12 mouse cellular contexts compared by ENCODE assay signal in genomic region chr6:22348130-22348529, GRCm38 (mm10). TPM values are rescaled to one million over a fixed set of nuclear protein-coding genes. Genes with fewer than 3 reads are reported as not detected.
DNase-seq lines count a peak whose midpoint lies in the region; ATAC-seq and TF ChIP-seq lines count a peak whose summit lies in the region.
"Had no signal": no experiment of that assay in that cellular context is flagged by ENCODE, and none has a peak within 500 bp of the region (broad histone marks: within the 10 kb centered on the region; RNA-seq: fewer than 3 reads in every experiment).

No protein-coding gene starts in this region.

- no peak for TF ChIP-seq CTCF in left cerebral cortex, adult 2 months (IDR thresholded peaks at IDR 0.05)
- no peak for TF ChIP-seq CTCF in CH12.LX (conservative IDR thresholded peaks at IDR 0.05 in 1 of 2, IDR thresholded peaks at IDR 0.05 in 1 of 2; ENCODE audit: low read depth in 2 of 2, low read length in 2 of 2)

- H3K9ac ChIP-seq in embryonic facial prominence, embryonic 12.5 days = no peak overlapping the region
- H3K9ac ChIP-seq in CH12.LX (ENCODE audit: insufficient read depth, low read depth) = peak overlapping the region; percentile 79
- H3K9ac ChIP-seq in limb, embryonic 13.5 days = no peak overlapping the region
- H3K9ac ChIP-seq: liver, embryonic 13.5 days had no signal

- ATAC-seq in embryonic facial prominence, embryonic 12.5 days (ENCODE audit: insufficient number of reproducible peaks, insufficient read depth, low FRiP score, low TSS enrichment) = 0 out of 2 replicates have a peak, but pooled peaks have one; percentile 35
- peak; percentile 6; the same call in 1 of the 2 replicates for ATAC-seq in limb, embryonic 13.5 days (ENCODE audit: low FRiP score, low read depth)

- H3K4me1 ChIP-seq in embryonic facial prominence, embryonic 12.5 days = peaks cover 25% of the 10 kb centered on the region
- peaks cover 51% of the 10 kb centered on the region for H3K4me1 ChIP-seq in embryonic facial prominence, embryonic 10.5 days
- peaks cover 13 to 80% of the 10 kb centered on the region in 2 experiments for H3K4me1 ChIP-seq in CH12.LX (ENCODE audit: control insufficient read depth in 1 of 2, insufficient read depth in 2 of 2)
- H3K4me1 ChIP-seq in limb, embryonic 13.5 days = peaks cover 22% of the 10 kb centered on the region

- in situ Hi-C loops in CH12.LX (cut with MboI; ENCODE audit: low pct_ligation_motif_present, low pct_unique_long_range_greater_than_20kb, low sequenced_read_pairs) = no loop called here

- no peak for TF ChIP-seq EP300 in CH12.LX (IDR thresholded peaks at IDR 0.05; ENCODE audit: low read length)

- H3K27ac ChIP-seq in embryonic facial prominence, embryonic 12.5 days = no peak overlapping the region
- H3K27ac ChIP-seq in embryonic facial prominence, embryonic 10.5 days (replicated peaks) = no peak overlapping the region
- H3K27ac ChIP-seq in left cerebral cortex, adult 2 months = no peak overlapping the region
- H3K27ac ChIP-seq in CH12.LX (ENCODE audit: insufficient read depth, low read depth) = peak overlapping the region; percentile 95
- H3K27ac ChIP-seq in limb, embryonic 13.5 days = peak overlapping the region; percentile 52; the same call in 1 of the 2 replicates
- H3K27ac ChIP-seq: liver, embryonic 13.5 days had no signal

- TF ChIP-seq RAD21 in CH12.LX (IDR thresholded peaks at IDR 0.05; ENCODE audit: low read depth, low read length) = no peak

- no peak overlapping the region for H3K4me2 ChIP-seq in embryonic facial prominence, embryonic 12.5 days (replicated peaks)
- peak overlapping the region; percentile 92 for H3K4me2 ChIP-seq in CH12.LX (ENCODE audit: insufficient read depth, low read depth, poor library complexity, severe bottlenecking)
- H3K4me2 ChIP-seq in limb, embryonic 13.5 days (replicated peaks) = peak overlapping the region; percentile 25; the same call in 1 of the 2 replicates
- H3K4me2 ChIP-seq: liver, embryonic 13.5 days had no signal

- no peak overlapping the region for H3K4me3 ChIP-seq in embryonic facial prominence, embryonic 12.5 days
- H3K4me3 ChIP-seq in embryonic facial prominence, embryonic 10.5 days = no peak overlapping the region
- no peak overlapping the region for H3K4me3 ChIP-seq in left cerebral cortex, adult 2 months
- H3K4me3 ChIP-seq in CH12.LX (replicated peaks in 1 of 3; ENCODE audit: low read depth in 2 of 3, low read length in 2 of 3, poor library complexity in 1 of 3) = peak overlapping the region; percentile 53 to 99 (median 56)
- no peak overlapping the region for H3K4me3 ChIP-seq in limb, embryonic 13.5 days
- H3K4me3 ChIP-seq: liver, embryonic 13.5 days had no signal

- intact Hi-C loops in left cerebral cortex, postnatal 4 days (cut with DNase I) = no loop called here
- intact Hi-C loops in left cerebral cortex, adult 2 months (cut with DNase I) = no loop called here

- no peak for TF ChIP-seq POLR2A in CH12.LX (IDR thresholded peaks at IDR 0.05; ENCODE audit: low read depth, low read length)

- no peaks in the 10 kb centered on the region for H3K27me3 ChIP-seq in embryonic facial prominence, embryonic 12.5 days
- H3K27me3 ChIP-seq in embryonic facial prominence, embryonic 10.5 days (replicated peaks; ENCODE audit: low read depth, poor library complexity, severe bottlenecking) = no peaks in the 10 kb centered on the region
- no peaks in the 10 kb centered on the region for H3K27me3 ChIP-seq in CH12.LX (replicated peaks)
- H3K27me3 ChIP-seq in limb, embryonic 13.5 days = no peaks in the 10 kb centered on the region
- H3K27me3 ChIP-seq: liver, embryonic 13.5 days had no signal

- dilution Hi-C loops in CH12.LX (cut with MboI; ENCODE audit: extremely low pct_ligation_motif_present, extremely low pct_unique_long_range_greater_than_20kb, low sequenced_read_pairs) = no loop called here

- H3K79me2 ChIP-seq in CH12.LX (replicated peaks; ENCODE audit: control insufficient read depth, extremely low read depth, insufficient read depth, poor library complexity, severe bottlenecking) = peaks cover 93% of the 10 kb centered on the region

- no peaks in the 10 kb centered on the region for H3K36me3 ChIP-seq in embryonic facial prominence, embryonic 12.5 days
- H3K36me3 ChIP-seq in embryonic facial prominence, embryonic 10.5 days (replicated peaks) = no peaks in the 10 kb centered on the region
- H3K36me3 ChIP-seq in CH12.LX (replicated peaks in 1 of 2; ENCODE audit: control insufficient read depth in 1 of 2, insufficient read depth in 1 of 2, low read length in 1 of 2) = no peaks in the 10 kb centered on the region
- no peaks in the 10 kb centered on the region for H3K36me3 ChIP-seq in limb, embryonic 13.5 days
- H3K36me3 ChIP-seq: liver, embryonic 13.5 days had no signal

- WGBS in embryonic facial prominence, embryonic 12.5 days = 79% methylated on average over 4 of the region's 4 CpGs
- 80% methylated on average over 4 of the region's 4 CpGs for WGBS in embryonic facial prominence, embryonic 10.5 days
- WGBS in limb, embryonic 13.5 days = 57% methylated on average over 4 of the region's 4 CpGs

- H3K9me3 ChIP-seq in embryonic facial prominence, embryonic 12.5 days = no peaks in the 10 kb centered on the region
- no peaks in the 10 kb centered on the region for H3K9me3 ChIP-seq in embryonic facial prominence, embryonic 10.5 days
- H3K9me3 ChIP-seq in CH12.LX (replicated peaks; ENCODE audit: low read length) = no peaks in the 10 kb centered on the region
- H3K9me3 ChIP-seq in limb, embryonic 13.5 days = no peaks in the 10 kb centered on the region
- H3K9me3 ChIP-seq: liver, embryonic 13.5 days had no signal

- no peak for DNase-seq in embryonic facial prominence, embryonic 10.5 days (ENCODE audit: low spot score)
- peak; percentile 12 for DNase-seq in left cerebral cortex, postnatal 4 days
- DNase-seq in left cerebral cortex, adult 2 months (ENCODE audit: extremely low spot score in 1 of 2, low spot score in 2 of 2) = no peak
- DNase-seq in CH12.LX (ENCODE audit: extremely low read depth) = no peak
- no peak for DNase-seq in frontal cortex, postnatal 10 days (ENCODE audit: low spot score in 2 of 2)
- DNase-seq: gastrocnemius, postnatal 25 days; kidney, postnatal 10 days; layer of hippocampus, postnatal 36 days; liver, embryonic 13.5 days; right cerebral cortex, postnatal 25 days had no signal

TF ChIP-seq in CH12.LX, 34 proteins besides CTCF, POLR2A, EP300 and RAD21:
- TF ChIP-seq GABPA (IDR thresholded peaks at IDR 0.05; ENCODE audit: insufficient replicate concordance, low read depth, low read length) (no peak), ELF1 (IDR thresholded peaks at IDR 0.05; ENCODE audit: low read depth, low read length) (no peak), NELFE (IDR thresholded peaks at IDR 0.05; ENCODE audit: low read depth, low read length) (no peak), CHD1 (IDR thresholded peaks at IDR 0.05; ENCODE audit: low read depth, low read length) (no peak), TBP (conservative IDR thresholded peaks at IDR 0.05; ENCODE audit: low read depth, low read length) (no peak), JUN (IDR thresholded peaks at IDR 0.05; ENCODE audit: insufficient read depth, low read depth, low read length) (no peak), ETS1 (conservative IDR thresholded peaks at IDR 0.05; ENCODE audit: low read depth, low read length) (no peak), SMC3 (IDR thresholded peaks at IDR 0.05; ENCODE audit: low read depth, low read length) (no peak), RCOR1 (conservative IDR thresholded peaks at IDR 0.05; ENCODE audit: low read depth, low read length) (no peak), BHLHE40 (IDR thresholded peaks at IDR 0.05; ENCODE audit: low read depth, low read length) (no peak), ZNF384 (IDR thresholded peaks at IDR 0.05; ENCODE audit: low read depth, low read length) (no peak), USF1 (IDR thresholded peaks at IDR 0.05; ENCODE audit: low read depth, low read length) (no peak), POLR2AphosphoS2 (IDR thresholded peaks at IDR 0.05; ENCODE audit: low read depth, low read length) (no peak), MAZ (IDR thresholded peaks at IDR 0.05; ENCODE audit: low read depth, low read length) (no peak)
TF ChIP-seq in CH12.LX: peak in this region for 0.

RNA-seq across cellular contexts. Expression of gene Fam3c, which starts 7.9 kb away (rescaled TPM):
- 45.4 and 49.3 TPM in 2 replicates for polyA plus RNA-seq in embryonic facial prominence, embryonic 12.5 days (2016; fragmentation: Nextera tagmentation; extraction: Ambion mirVana)
- polyA plus RNA-seq in embryonic facial prominence, embryonic 10.5 days (2016; fragmentation: Nextera tagmentation; extraction: Ambion mirVana) = 36.6 and 37.2 TPM in 2 replicates
- total RNA-seq in left cerebral cortex, postnatal 4 days (2021) = 100 to 1,000 TPM; 105 to 110 TPM
- 10 to 100 TPM; 86.8 to 92.8 TPM for total RNA-seq in left cerebral cortex, adult 2 months (2021)
- total RNA-seq in CH12.LX (2012; rRNA removed) (95.9 and 121 TPM in 2 replicates), CH12.LX (2014; rRNA removed) (61.9 and 68.4 TPM in 2 replicates)
- 155 and 169 TPM in 2 replicates for polyA plus RNA-seq in CH12.LX (2012; ENCODE audit: insufficient read length, low read depth)
- polyA plus RNA-seq in limb, embryonic 13.5 days (2015; fragmentation: Nextera tagmentation; extraction: Ambion mirVana) = 59.3 and 62.3 TPM in 2 replicates

Comparison
In these comparisons a context has a peak if more than half of its experiments do, and no peak if none do; other contexts are left out.
1. H3K27ac ChIP-seq: peak in CH12.LX (single experiment) and limb, embryonic 13.5 days (single experiment); none in embryonic facial prominence, embryonic 12.5 days (single experiment), embryonic facial prominence, embryonic 10.5 days (single experiment) and left cerebral cortex, adult 2 months (single experiment).
2. H3K4me3 ChIP-seq: peak in CH12.LX (3 of 3); none in embryonic facial prominence, embryonic 12.5 days (single experiment), embryonic facial prominence, embryonic 10.5 days (single experiment), left cerebral cortex, adult 2 months (single experiment) and limb, embryonic 13.5 days (single experiment).